Mouse (Mus musculus) brain, embryonic 14.5 days (tissue): Measurements from ENCODE around the gene Ubash3b.

ENCODE experiments used
- CTCF ChIP-seq: fragments of 200-500 bp; IDR thresholded peaks from 2 replicates; pipeline ENCODE4 v1.5.1; 2012; ENCODE audit warnings: inconsistent platforms, mild to moderate bottlenecking, moderate library complexity, borderline replicate concordance; ENCODE audit not compliant: insufficient read depth, insufficient read length; ENCODE audit errors: extremely low read depth
- POLR2A ChIP-seq: fragments of 200-500 bp; IDR thresholded peaks from 2 replicates; pipeline ENCODE4 v1.6.1; 2012; ENCODE audit warnings: mild to moderate bottlenecking, inconsistent platforms, borderline replicate concordance; ENCODE audit not compliant: poor library complexity, insufficient read depth, insufficient read length, severe bottlenecking; ENCODE audit errors: extremely low read depth

DNA sequence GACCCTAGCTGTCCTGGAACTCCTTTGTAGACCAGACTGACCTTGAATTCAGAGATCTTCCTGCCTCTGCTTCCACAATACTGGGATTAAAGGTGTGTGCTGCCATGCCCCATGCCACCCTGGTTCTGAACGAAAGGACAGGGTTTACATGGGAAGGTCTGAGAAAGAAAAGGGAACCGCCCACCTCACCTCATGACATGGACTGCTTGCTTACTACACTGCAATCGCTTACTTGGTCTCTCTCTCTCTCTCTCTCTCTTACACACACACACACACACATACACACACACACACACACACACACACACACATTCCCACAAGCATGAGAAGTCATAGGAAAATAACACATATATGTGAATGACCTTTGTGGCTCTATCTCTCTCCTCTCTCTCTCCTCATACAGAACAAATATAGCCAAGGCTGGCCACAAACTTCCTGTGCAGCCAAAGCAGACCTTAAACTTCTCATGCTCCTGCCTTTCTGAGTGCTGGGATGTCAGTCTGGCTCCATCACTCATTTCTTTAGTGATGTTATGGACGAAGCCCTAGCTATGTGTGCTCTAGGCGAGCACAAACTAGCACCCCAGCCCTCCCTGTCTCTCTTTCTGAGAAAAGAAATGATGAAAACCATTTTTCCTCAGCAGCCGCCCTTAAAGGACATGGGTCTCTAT, 78.0 kb downstream of the Ubash3b start:
- TF ChIP-seq CTCF (no peak), POLR2A (no peak)
